Mouse (Mus musculus) megakaryocyte progenitor cell, adult 5-6 weeks (primary cell): ENCODE measurements around the gene Pxk. TPM values are rescaled to one million over a fixed set of nuclear protein-coding genes. Genes with fewer than 3 reads are reported as not detected.

Source experiments
- ATAC-seq: replicated peaks from 2 replicates; pipeline ENCODE4 v1.8.0; 2016; ENCODE audit warnings: mild to moderate bottlenecking, moderate TSS enrichment, inconsistent platforms; ENCODE audit not compliant: poor library complexity
- total RNA-seq, 2 experiments: library from RNA; stranded (forward) in 1 of 2; stranded (reverse) in 1 of 2; fragments of 157-497, 149-512 nt in 1 of 2; fragments of 200-1000 nt in 1 of 2; gene quantifications; 2 replicates each; pipeline versions ENCODE4 v1.2.3 to v1.2.4; 2015 to 2017

Pxk gene
- total RNA-seq (2015), result 34.7 and 47.1 TPM in 2 replicates
- 27.2 and 28.7 TPM in 2 replicates for total RNA-seq (2017)

DNA sequence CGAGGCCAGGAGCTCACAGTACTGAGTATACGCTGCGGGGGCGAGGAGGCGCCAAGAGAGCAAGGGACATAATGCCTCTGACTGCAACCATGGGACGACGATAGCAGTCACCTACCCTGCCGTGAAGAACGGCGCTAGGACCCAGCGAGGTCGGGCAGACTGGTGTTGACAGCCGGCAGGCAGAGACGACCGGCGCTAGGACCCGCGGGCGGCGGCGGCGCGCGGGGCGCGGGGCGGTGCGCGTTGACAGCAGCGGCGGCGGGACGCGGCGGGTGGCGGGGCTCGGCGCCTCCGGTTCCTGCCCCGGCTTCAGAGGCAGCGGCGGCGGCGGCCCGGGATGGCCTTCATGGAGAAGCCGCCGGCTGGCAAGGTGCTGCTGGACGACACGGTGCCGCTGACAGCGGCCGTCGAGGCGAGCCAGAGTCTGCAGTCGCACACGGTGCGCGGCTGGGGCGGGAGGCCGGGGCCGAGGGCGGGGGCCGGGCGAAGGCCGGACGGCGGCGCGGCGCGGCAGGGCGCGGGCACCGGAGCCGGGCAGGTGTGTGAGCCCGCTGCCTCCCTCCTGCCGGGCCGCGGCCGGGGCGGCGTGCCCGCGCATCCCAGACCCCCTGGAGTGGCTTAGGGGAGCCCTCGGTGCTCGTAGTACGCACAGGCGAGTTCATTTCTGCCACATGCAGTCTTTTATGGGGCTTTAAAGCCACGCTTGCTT is at the start of gene Pxk:
Gene Pxk (plus strand): TSS at position 234 of the 709 bp plus-strand sequence.
- ATAC-seq, result peak; percentile 68

DNA sequence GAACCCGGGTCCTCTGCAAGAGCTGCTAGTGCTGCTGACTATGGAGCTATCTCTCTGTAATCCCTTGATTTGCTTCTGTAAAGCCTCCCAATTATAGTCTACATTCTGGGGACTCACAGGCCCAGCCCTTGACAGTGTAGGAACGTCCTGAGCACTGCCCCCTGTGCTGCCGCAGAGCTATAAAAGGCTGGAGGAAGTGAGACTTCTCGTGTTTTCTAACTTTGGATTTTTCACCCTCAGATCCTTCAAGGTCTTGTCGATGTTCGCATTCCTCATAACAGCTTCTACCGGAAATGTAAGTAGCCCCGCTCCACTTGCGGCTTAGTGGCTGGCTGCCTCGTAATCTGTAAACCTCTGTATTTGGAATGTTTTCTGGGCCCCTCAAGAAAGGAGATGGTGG is 48.7 kb upstream of the Pxk start:
- ATAC-seq, result no peak

DNA sequence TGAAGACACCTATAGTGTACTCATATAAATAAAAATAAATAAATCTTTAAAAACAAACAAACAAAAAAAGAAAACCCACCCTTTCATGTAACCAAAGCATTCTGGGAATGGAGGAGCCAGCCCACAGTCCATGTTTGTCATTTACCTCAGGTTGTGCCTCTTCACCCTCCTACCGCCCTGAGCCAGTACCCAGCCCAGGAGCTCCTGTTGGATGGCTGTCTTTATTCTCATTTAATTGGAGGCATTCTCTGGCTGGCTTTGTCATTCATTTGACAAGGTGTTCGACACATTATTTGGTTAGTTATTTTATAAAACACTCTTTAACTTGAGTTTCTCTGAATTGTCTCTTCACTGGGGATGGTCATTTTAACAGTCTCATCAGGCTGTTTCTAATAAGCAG is 46.1 kb upstream of the Pxk start:
- no peak for ATAC-seq

DNA sequence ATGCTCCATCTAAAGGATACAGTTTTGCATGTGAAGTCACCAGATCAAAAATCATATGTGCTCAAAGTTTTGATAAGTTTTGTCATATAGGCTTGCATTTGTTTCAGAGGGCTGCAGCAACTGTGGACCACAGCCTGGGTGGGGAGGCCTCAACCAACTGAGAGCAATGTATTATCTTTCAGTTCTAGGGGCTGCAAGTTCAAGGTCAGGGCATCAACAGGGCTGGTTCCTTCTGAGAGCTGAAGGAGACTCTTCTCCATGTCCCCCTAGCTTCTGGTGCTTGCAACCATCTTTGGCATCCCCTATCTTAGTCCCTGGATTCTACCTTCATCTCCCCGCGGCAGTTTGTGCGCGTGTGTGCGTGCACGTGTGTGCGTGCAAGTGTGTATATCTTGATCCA is 45.4 kb upstream of the Pxk start:
- no peak for ATAC-seq

DNA sequence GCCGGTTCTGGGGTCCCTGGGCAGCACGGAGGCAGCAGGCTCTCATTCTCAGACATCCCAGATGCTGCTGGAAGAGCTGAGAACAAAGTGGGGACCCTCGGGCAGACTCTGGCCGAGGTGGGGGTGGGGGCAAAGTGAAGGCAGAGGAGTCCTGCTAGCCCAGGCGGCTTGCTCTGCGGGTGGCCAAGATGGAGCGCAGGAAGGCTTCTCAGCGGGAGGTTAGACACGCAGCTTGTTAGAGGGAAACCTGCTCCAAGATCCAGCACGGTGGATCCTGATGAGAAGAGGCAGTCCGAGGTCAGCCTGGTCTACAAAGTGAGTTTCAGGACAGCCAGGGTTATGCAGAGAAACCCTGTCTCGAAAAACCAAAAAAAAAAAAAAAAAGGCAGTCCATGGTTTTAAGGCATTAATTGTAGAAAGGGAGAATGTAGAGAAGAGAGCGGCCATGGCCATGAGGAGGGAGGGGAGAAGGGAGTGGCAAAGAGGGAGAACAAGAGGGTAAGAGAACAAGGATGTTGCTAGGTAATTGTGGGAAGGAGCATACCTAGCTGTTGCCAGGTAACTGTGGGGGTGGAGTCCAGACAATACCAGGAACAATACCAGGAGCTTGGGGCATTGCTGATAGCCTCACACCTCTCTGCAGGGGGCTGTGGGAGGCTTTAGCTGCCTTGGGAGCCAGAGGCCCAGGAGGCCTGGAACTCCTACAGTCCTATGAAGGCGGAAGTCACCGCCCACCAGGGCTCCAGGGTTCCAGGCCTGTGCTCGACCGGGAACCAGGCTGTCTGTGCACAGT is 43.5 kb upstream of the Pxk start:
- no peak for ATAC-seq

DNA sequence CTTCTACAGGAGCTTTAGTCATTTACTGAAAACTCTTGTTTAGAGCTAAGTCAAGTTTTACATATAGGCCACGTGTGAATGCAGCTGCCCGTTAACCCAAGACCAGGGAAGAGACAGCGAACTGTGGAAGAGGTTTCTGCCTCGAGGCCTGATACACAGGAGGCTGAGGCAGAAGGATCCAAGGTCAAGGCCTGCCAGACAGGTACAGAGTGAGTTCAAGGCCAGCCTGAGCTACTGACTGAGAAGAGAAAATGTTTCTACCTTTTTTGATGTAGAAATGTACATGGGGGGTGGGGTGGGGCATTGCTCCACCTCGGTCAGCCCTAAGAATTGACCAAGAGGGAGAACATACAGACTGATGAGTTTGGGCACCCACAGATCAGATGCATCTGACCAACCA is 41.9 kb upstream of the Pxk start:
- no peak for ATAC-seq

DNA sequence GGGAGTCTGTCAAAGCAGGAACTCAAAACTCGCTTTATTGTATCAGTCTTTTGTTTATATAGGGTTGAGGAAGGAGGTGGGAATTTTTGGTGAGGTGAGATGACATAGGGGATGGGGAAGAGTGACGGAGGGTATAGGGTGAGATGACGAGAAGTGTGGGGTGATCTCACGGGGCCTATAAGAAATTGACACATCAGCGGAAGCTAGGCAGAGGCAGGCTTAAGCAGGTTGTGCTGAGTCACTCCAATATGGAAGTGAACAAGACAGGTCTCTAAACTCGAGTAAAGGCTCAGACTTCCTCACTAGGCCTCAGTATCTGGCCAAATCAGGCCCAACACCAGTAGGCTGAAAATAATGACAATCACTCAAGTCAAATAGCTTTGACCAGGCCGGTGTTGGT is 38.1 kb upstream of the Pxk start:
- ATAC-seq, result no peak

DNA sequence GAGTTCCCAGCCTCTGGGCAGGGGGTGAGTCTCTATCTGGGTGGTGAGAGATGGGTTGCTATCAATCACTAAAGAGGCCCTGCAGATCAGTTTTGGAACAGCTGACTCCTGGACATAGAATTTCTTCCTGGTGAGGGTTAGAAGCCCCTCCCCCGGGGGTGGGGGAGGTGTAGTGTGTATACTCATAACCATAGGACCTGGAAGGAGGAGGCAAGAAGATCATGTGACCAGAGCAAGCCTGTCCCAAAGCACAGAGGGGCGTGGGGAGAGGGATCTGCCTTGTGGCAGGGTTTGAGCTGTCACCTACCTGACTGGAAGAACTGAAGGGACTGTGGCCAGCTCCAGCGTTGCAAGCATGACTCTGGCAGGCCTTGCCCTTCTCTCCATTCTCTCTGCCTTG is 35.9 kb upstream of the Pxk start:
- no peak for ATAC-seq

DNA sequence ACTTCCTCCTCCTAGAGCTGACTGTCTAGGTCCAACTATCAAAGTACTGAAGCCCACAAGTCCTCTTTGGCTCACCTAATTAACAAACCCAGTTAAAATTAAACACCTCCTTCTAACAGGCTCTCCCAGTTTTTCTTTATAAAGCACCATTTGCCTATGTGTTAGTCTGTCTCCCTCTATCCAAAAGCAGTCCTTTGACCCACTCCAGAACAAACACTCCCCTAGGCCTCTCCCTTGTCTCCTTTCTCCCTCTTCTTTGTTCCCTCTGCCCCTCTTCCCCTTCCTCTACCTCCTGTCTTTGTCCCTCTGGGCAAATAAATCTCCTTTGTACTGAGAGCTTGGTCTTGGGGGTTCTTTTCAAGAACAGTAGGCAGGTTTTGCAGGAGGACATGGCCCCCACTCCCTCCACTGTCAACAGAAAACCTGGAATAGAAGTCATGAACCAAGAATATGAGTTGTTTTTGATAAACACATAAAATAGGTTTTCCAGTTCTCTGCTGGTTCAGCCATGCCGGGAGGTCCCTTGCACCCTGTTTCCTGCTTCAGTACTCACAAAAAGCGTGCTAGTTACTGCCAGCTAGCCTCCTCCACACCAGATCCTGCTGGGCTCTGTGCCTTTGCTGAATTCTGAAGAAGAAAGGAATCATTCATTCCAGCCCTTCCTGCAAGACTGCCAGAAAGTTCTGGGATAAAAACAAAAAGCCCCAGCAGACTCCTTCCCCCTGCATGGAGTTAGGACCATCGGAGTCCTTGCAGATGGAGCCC is 35.3 kb upstream of the Pxk start:
- no peak for ATAC-seq

DNA sequence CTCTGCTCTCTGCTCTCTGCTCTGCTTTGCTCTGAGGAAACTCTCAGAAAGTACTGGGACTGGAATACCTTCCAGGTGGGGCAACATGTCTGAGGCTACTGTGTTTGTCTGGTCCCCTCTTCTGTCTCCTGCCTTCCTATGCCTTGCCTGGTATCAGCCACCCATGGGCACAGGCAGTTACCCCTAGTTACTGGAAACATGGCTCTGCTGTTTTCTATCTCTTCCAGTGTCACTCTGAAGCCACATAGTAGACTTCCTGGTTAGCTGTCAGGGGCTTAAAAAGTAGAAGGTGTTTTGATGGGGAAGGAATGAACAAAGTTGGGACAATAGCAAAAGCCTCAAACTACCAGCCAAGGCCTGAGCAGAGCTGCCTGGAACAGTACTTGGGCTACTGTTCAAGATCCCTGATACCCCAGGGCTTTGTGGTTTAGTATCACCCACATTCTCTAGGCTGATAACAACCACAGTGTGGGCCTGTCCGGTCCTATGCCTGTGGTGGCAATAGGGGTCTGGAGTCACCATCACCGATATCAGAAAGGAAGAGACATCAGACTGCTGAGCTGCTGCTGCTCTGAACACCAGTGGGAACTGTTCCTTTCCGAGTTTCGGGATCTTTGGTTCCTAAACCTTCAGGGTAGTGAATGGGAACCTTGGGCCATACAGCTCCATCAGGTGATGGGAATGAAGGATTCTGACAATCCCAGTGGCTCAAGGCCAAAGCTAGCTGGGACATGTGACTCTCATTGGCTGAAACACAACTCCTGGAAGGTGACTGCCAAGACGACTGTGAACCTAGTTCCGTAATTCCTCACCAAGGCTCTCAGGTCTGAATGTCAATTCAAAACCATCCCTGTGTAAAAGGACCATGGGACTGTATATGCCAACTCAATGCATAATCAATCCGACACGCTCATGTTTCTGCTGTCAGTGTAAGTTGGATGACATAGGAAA is 33.9 kb upstream of the Pxk start:
- ATAC-seq, result peak; percentile 92

DNA sequence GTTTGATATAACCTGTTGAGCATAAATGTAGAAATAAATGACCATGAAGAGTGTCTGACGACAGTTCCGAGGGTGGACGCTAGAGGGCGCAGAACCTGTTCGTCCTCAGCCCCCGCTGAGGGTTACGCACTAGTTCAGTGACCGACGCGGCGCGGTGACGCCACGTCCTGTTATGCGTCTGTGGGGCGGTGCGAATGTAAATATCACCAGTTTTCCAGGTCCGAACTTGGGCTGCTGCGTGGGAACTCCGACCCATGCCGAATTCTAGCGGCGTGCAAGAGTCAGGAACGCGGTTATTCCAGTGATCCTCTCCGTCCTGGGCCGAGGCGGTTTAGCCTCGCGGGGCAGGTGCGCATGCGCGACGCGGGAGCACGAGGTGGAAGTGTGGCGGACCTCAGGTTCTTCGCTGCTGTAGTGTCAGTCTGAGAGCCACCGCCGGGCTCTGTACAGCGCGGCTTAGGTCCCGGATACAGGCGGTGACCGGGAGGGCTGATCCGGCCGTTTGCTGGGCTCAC is 17.8 kb upstream of the Pxk start, which contains the start of gene Rpp14:
Gene Rpp14 (plus strand): TSS at position 203 of the 515 bp plus-strand sequence.
- ATAC-seq, result peak; percentile 95

DNA sequence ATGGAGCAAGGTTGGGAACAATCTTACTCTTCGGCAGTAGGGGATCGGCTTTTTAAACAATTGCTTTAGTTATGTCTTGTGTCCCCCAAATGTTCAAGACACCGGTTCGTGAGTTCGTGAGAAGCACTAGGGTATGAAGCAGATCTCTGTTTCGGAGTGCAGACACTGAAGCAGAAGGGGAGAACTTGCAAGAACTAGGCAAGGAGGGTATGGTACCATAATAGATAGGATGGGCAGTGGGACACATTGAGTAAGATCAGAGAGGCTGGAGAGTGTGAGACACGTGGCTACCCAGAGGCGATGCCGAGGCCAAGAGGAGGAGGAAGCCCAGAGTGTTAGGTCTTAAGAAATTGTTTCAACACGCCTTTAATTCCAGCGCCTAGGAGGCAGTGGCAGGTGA is 17.3 kb upstream of the Pxk start:
- ATAC-seq, result peak; percentile 76

DNA sequence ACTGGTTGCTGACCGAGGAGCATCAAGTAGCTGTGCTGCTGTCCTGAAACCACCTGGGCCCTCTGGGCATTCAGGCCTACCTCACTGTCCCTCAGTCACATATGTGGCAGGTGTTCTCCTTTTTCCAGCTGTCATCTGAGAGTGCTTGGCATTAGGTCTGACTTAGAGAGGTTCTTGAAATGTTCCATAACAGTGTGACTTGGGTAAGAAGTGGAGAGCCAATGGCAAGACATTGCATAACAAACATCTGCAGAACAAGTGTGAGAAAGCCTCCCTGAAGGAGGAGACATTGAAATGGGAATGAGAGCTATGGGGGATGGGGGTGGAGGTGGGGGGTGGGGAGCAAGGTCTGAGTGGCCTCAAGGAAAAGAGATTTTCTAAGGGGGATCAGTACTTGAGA is 15.1 kb upstream of the Pxk start:
- no peak for ATAC-seq

DNA sequence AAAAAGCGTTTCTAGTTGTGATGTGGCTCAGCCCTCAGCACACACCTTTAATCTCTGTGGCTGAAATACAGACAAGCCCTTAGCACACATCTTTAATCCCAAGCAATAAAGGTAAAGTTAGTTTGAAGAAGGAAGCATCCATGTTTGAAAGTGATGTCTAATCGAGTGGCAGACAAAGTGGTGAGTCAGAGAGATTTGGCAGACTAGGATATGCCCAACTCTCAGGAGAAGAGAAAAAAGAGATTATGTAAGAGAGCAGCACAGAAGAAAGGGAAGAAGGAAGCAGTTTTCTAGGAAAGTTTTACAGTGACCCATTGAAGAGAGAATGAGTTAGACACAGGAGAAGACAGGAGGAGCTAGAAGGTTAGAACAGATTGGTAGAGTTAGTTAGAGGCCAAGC is 9.0 kb upstream of the Pxk start:
- ATAC-seq, result no peak

DNA sequence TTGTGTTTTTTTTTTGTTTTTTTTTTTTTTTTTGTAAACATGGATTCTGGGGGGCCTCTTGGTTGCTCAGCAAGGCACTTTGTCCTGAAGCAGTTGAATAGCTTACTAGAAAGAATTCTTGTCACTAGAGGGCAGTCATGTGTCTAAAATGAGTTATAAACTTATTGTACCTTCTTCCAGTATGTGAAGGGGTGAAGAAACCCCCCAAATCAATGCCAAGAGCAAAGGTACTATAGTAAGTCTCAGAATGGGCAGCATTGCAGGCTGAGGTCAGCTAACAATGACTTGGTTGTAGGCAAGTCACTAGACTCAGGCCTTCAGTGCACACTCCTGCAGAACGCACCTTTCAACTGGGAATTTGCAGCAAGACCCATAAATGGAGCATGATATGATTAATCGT is 5.4 kb upstream of the Pxk start:
- ATAC-seq, result peak; percentile 47

DNA sequence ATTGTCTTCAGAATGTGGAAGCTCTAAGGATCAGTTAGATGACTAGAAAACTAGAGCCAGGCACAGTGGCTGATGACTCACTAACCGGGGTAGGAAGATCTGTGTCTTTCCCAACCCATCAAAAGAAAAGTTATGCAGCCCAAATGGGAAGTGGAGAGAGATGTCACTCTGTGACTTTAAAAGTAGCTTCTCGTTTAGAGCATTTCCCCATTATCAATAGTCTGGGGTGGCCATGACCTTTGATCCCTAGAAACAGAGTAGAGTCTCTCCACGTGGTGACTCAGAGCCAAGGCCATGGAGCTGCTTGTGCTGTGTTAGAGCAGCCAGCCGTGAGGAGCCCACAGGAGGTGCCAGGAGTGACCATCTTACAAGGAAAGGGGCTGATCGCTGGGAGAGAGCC is 4.6 kb upstream of the Pxk start:
- peak; percentile 61 for ATAC-seq

DNA sequence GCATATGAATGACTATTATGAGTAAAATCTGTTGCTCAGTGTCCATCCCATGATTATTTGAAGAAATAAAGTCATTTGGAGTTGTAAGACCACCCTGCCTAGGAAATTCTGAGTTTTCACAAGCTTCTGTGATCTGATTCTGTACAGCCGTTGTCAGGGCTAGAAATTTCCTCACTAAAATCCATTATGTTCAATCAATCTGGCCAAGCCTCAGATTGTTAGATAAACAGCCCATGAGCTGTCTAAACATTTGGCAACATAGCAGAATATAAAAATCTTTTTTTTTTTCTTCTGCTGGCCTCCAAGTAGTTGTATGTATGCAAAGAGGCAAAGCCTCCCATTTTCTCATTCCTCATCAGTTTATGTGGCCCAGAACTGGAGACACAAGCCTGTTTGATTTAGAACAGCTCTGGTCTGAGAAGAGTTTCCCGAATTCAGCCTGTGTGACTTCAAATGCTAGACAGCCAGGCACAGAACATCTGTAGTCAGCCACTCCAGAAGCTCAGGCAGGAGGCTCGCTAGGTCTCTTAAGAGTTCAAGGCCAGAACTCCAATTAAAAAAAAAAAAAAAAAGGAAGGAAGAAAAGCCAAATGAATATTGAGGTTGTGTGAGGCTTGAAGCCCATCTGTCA is 3.0 kb upstream of the Pxk start:
- ATAC-seq, result no peak

DNA sequence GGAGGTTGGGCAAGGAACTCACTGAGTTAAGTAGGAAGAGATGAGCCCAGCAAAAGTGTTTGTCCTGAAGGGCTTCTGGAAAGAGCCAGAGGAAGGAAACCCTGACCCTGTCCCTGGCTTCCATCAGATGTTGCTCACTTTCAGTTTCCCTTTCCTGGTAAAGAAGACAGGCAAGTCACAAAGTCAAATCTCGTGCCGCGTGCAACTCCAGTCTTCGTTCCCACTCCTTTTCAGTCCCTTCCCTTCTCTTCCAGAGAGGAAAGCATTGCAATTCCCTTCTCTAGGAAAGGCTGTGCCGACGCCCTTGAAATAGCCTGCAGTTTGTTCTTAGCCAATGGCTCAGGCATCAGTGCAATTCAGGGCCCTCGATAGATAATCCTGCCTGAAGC is 2.5 kb upstream of the Pxk start:
- ATAC-seq, result no peak

DNA sequence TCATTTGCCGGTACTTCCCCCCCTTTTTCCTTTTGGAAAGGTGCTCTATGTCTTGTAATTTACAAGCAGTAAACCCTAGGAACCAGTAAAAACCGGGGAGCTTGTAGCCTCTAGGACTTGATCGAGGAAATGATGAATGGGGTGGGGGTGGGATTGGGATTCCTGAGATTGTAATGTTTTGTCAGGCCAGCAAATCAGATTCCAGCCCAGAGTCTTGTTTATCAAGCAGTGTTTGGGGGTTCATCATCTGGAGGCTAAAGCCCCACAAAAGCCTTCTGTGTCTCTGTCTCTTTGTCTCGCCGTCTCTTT is 630 bp downstream of the Pxk start:
- ATAC-seq, result no peak

DNA sequence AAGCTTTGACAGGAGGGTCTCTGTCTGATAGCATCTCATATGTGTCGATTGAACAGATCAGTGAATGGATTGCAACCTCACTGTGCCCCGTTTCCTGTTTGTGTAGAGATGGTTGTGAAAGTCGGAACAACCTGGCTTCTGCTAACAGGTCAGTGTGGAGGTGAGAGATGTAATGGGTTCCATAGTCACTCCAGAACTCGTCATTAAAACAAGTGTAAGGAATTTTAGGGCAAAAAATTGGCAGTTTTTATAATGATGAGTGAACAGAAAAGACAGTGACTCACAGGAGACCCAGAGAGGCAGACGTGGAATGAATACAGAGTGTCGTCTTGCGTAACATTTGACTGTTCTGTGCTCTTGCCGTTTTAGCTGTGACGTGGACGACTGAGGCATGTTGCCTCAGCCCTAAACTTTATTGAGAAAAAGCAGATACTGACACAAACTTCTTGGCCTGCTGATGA is 1.6 kb downstream of the Pxk start:
- peak; percentile 73 for ATAC-seq
